Mouse (Mus musculus) hindbrain, embryonic 14.5 days (tissue): Measurements from ENCODE around the gene Ahnak. TPM values are rescaled to one million over a fixed set of nuclear protein-coding genes. Genes with fewer than 3 reads are reported as not detected.
A peak's percentile ranks its signal among the peaks of the same experiment; 100 is the strongest.

ENCODE experiments used
- ATAC-seq: fragments of 200-750 bp; cut with Nextera tagmentation; 2 replicates; pipeline ENCODE4 v1.8.0; 2017; ENCODE audit warnings: moderate number of reproducible peaks, mild to moderate bottlenecking, moderate TSS enrichment, moderate library complexity; ENCODE audit not compliant: low FRiP score
- DNase-seq: peaks from one replicate; pipeline ENCODE4 v3.0.0-alpha.2; 2015; ENCODE audit warnings: low spot score
- H3K27ac ChIP-seq: fragments of 300-500 bp; sonication (generic); 2 replicates; pipeline ENCODE4 v1.5.1; 2014; ENCODE audit warnings: mild to moderate bottlenecking, moderate library complexity
- H3K27me3 ChIP-seq: fragments of 300-500 bp; sonication (generic); 2 replicates; pipeline ENCODE4 v1.6.1; 2014; ENCODE audit warnings: mild to moderate bottlenecking, low read length, mixed read lengths; ENCODE audit not compliant: control insufficient read depth, insufficient read depth
- H3K36me3 ChIP-seq: fragments of 300-500 bp; sonication (generic); replicated peaks from 2 replicates; pipeline ENCODE4 v1.6.1; 2014; ENCODE audit not compliant: control insufficient read depth, insufficient read depth
- H3K4me1 ChIP-seq: fragments of 300-500 bp; sonication (generic); replicated peaks from 2 replicates; pipeline ENCODE4 v1.6.1; 2014; ENCODE audit warnings: antibody characterized with exemption, low read length, mixed read lengths; ENCODE audit not compliant: control insufficient read depth, insufficient read depth
- H3K4me2 ChIP-seq: fragments of 300-500 bp; sonication (generic); replicated peaks from 2 replicates; pipeline ENCODE4 v1.6.1; 2014; ENCODE audit warnings: mild to moderate bottlenecking, moderate library complexity
- H3K4me3 ChIP-seq: fragments of 300-500 bp; sonication (generic); replicated peaks from 2 replicates; pipeline ENCODE4 v1.5.1; 2014; ENCODE audit warnings: mild to moderate bottlenecking, low read length
- H3K9ac ChIP-seq: fragments of 300-500 bp; sonication (generic); 2 replicates; pipeline ENCODE4 v1.6.1; 2014
- H3K9me3 ChIP-seq: fragments of 300-500 bp; sonication (generic); 2 replicates; pipeline ENCODE4 v1.6.1; 2016; ENCODE audit warnings: low read length; ENCODE audit not compliant: control insufficient read depth
- WGBS: fragments of 180-500 bp; shearing (Covaris S2); extraction: QIAGEN DNeasy Blood & Tissue Kit; methylation state at CpG from one replicate; pipeline ENCODE4 v1.1.7; 2014; 5-methylcytosine and 5-hydroxymethylcytosine counted together
- polyA plus RNA-seq: library from polyadenylated mRNA; unstranded; fragments of >200 nt; fragmentation: Nextera tagmentation; extraction: Ambion mirVana; gene quantifications from 2 replicates; pipeline ENCODE4 v1.2.1, GENCODE M21; 2014

The Ahnak gene
- polyA plus RNA-seq, 1 experiment from 2014 or later: 4.9 TPM

- H3K9me3 ChIP-seq: no peaks in the 10 kb centered on the region
- DNase-seq: no peak
- 94% methylated on average over 7 of the region's 7 CpGs for WGBS
- no peak overlapping the region for H3K4me3 ChIP-seq
- H3K4me1 ChIP-seq: peaks cover 24% of the 10 kb centered on the region
- no peak for ATAC-seq
- no peak overlapping the region for H3K4me2 ChIP-seq
- H3K9ac ChIP-seq: no peak overlapping the region
- H3K27ac ChIP-seq: no peak overlapping the region
- peaks cover 84% of the 10 kb centered on the region for H3K36me3 ChIP-seq
- H3K27me3 ChIP-seq: no peaks in the 10 kb centered on the region
Measured at GRCm38 (mm10) chr19:8946929-8947328, 42.2 kb upstream of the Ahnak start.

- 94% methylated on average over 5 of the region's 5 CpGs for WGBS
- no peaks in the 10 kb centered on the region for H3K27me3 ChIP-seq
- ATAC-seq: no peak
Measured at GRCm38 (mm10) chr19:8950190-8950589, 38.9 kb upstream of the Ahnak start.

GRCm38 (mm10) chr19:8952241-8952640 lies 36.8 kb upstream of the Ahnak start:
- Histone ChIP-seq H3K27me3 (no peaks in the 10 kb centered on the region), H3K4me1 (peaks cover 18% of the 10 kb centered on the region), H3K36me3 (peaks cover 70% of the 10 kb centered on the region), H3K4me2 (no peak overlapping the region), H3K4me3 (no peak overlapping the region), H3K9ac (peak overlapping the region; percentile 59), H3K9me3 (no peaks in the 10 kb centered on the region), H3K27ac (peak overlapping the region; percentile 84)
- no peak for ATAC-seq
- 80% methylated on average over 9 of the region's 9 CpGs for WGBS
- no peak for DNase-seq

More at GRCm38 (mm10) chr19:8950190-8950589, 38.9 kb upstream of the Ahnak start:
- no peak for DNase-seq
- Histone ChIP-seq H3K4me3 (no peak overlapping the region), H3K4me2 (no peak overlapping the region), H3K9me3 (no peaks in the 10 kb centered on the region), H3K36me3 (peaks cover 73% of the 10 kb centered on the region), H3K27ac (no peak overlapping the region), H3K9ac (no peak overlapping the region), H3K4me1 (peaks cover 19% of the 10 kb centered on the region)

- peaks cover 66% of the 10 kb centered on the region for H3K36me3 ChIP-seq
- peak within 1 kb of the TSS; percentile 84 for H3K27ac ChIP-seq
- ATAC-seq (peak; percentile 96), DNase-seq (peak; percentile 99)
- peak within 1 kb of the TSS; percentile 65 for H3K9ac ChIP-seq
- H3K4me2 ChIP-seq: peak within 1 kb of the TSS; percentile 88
- H3K4me1 ChIP-seq: peaks cover 18% of the 10 kb centered on the region
- peak within 1 kb of the TSS; percentile 61 for H3K4me3 ChIP-seq
- WGBS: 2% methylated on average over 46 of the region's 46 CpGs
- H3K9me3 ChIP-seq: no peaks in the 10 kb centered on the region
- no peaks in the 10 kb centered on the region for H3K27me3 ChIP-seq
Measured at GRCm38 (mm10) chr19:8953135-8954039, 35.7 kb upstream of the Ahnak start, which contains the start of gene Tut1. Gene Tut1, plus strand, starts transcription at chr19:8953847.

GRCm38 (mm10) chr19:8954171-8954570 lies 34.9 kb upstream of the Ahnak start:
- H3K9me3 ChIP-seq: no peaks in the 10 kb centered on the region
- ATAC-seq (no peak), DNase-seq (no peak)
- peaks cover 66% of the 10 kb centered on the region for H3K36me3 ChIP-seq
- peak overlapping the region; percentile 88 for H3K4me2 ChIP-seq
- peak overlapping the region; percentile 61 for H3K4me3 ChIP-seq
- 11% methylated on average over 9 of the region's 9 CpGs for WGBS
- peak overlapping the region; percentile 63 for H3K27ac ChIP-seq
- H3K9ac ChIP-seq: peak overlapping the region; percentile 65
- peaks cover 18% of the 10 kb centered on the region for H3K4me1 ChIP-seq
- H3K27me3 ChIP-seq: no peaks in the 10 kb centered on the region

GRCm38 (mm10) chr19:8962256-8962655 lies 26.8 kb upstream of the Ahnak start:
- no peak overlapping the region for H3K9ac ChIP-seq
- ATAC-seq (no peak), DNase-seq (no peak)
- no peaks in the 10 kb centered on the region for H3K9me3 ChIP-seq
- 87% methylated on average over 2 of the region's 2 CpGs for WGBS
- H3K4me2 ChIP-seq: no peak overlapping the region
- no peaks in the 10 kb centered on the region for H3K27me3 ChIP-seq
- no peak overlapping the region for H3K27ac ChIP-seq
- no peak overlapping the region for H3K4me3 ChIP-seq
- H3K36me3 ChIP-seq: peaks cover 84% of the 10 kb centered on the region
- H3K4me1 ChIP-seq: 0 out of 2 replicates have a peak, but pooled peaks cover 9% of the 10 kb centered on the region

- no peaks in the 10 kb centered on the region for H3K9me3 ChIP-seq
- peaks cover 20% of the 10 kb centered on the region for H3K4me1 ChIP-seq
- ATAC-seq (no peak), DNase-seq (no peak)
- no peak overlapping the region for H3K4me2 ChIP-seq
- no peak overlapping the region for H3K9ac ChIP-seq
- peaks cover 78% of the 10 kb centered on the region for H3K36me3 ChIP-seq
- WGBS: 90% methylated on average over 11 of the region's 11 CpGs
- no peak overlapping the region for H3K27ac ChIP-seq
- H3K4me3 ChIP-seq: no peak overlapping the region
- no peaks in the 10 kb centered on the region for H3K27me3 ChIP-seq
Measured at GRCm38 (mm10) chr19:8965075-8965474, 24.0 kb upstream of the Ahnak start.

- 0 out of 2 replicates have a peak overlapping the region, but pooled peaks have one; percentile 85 for H3K4me3 ChIP-seq
- H3K9me3 ChIP-seq: no peaks in the 10 kb centered on the region
- peak overlapping the region; percentile 48 for H3K4me2 ChIP-seq
- H3K27ac ChIP-seq: peak overlapping the region; percentile 0; the same call in 1 of the 2 replicates
- no peaks in the 10 kb centered on the region for H3K27me3 ChIP-seq
- ATAC-seq: no peak
- peaks cover 78% of the 10 kb centered on the region for H3K36me3 ChIP-seq
- DNase-seq: no peak
- H3K4me1 ChIP-seq: peaks cover 20% of the 10 kb centered on the region
- 83% methylated on average over 8 of the region's 8 CpGs for WGBS
- peak overlapping the region; percentile 57; the same call in 1 of the 2 replicates for H3K9ac ChIP-seq
Measured at GRCm38 (mm10) chr19:8965771-8966170, 23.3 kb upstream of the Ahnak start.

GRCm38 (mm10) chr19:8966198-8966589 lies 22.9 kb upstream of the Ahnak start:
- peak overlapping the region; percentile 48 for H3K4me2 ChIP-seq
- no peak for ATAC-seq
- peak overlapping the region; percentile 57 for H3K9ac ChIP-seq
- peak overlapping the region; percentile 79 for H3K27ac ChIP-seq
- H3K4me1 ChIP-seq: peaks cover 20% of the 10 kb centered on the region
- H3K4me3 ChIP-seq: peak overlapping the region; percentile 85
- H3K27me3 ChIP-seq: no peaks in the 10 kb centered on the region
- H3K9me3 ChIP-seq: no peaks in the 10 kb centered on the region
- 43% methylated on average over 5 of the region's 5 CpGs for WGBS
- H3K36me3 ChIP-seq: peaks cover 78% of the 10 kb centered on the region
- DNase-seq: no peak
